Mouse (Mus musculus): Measurements from ENCODE around the gene Usp12. TPM values are rescaled to one million over a fixed set of nuclear protein-coding genes. Genes with fewer than 3 reads are reported as not detected.

Usp12 gene
- 17.4 TPM for polyA plus RNA-seq (2014; fragmentation: Illumina TruSeq; extraction: RNeasy Lipid Tissue Mini Kit (QIAGEN cat#74804); ENCODE audit: low read depth, low replicate concordance)

GRCm38 (mm10) chr5:146794853-146795252 is at the start of gene Usp12:
Usp12 (minus strand) TSS chr5:146795006.

GRCm38 (mm10) chr5:146832769-146833448 is 38.1 kb upstream of the Usp12 start, which contains the start of gene Rpl21:
Rpl21 (plus strand) TSS chr5:146832890.

Other genes starting within 250 kb of the Usp12 start
- gene Gm3415, start 238.9 kb downstream of the Usp12 start, polyA plus RNA-seq (2014; fragmentation: Illumina TruSeq; extraction: RNeasy Lipid Tissue Mini Kit (QIAGEN cat#74804); ENCODE audit: low read depth, low replicate concordance): not detected
- 0.50 TPM for gene Gpr12, start 209.8 kb downstream of the Usp12 start, polyA plus RNA-seq (2014; fragmentation: Illumina TruSeq; extraction: RNeasy Lipid Tissue Mini Kit (QIAGEN cat#74804); ENCODE audit: low read depth, low replicate concordance)
- 154 TPM for gene Rpl21, start 37.9 kb upstream of the Usp12 start, polyA plus RNA-seq (2014; fragmentation: Illumina TruSeq; extraction: RNeasy Lipid Tissue Mini Kit (QIAGEN cat#74804); ENCODE audit: low read depth, low replicate concordance)
- not detected for gene Rasl11a, start 50.1 kb upstream of the Usp12 start, polyA plus RNA-seq (2014; fragmentation: Illumina TruSeq; extraction: RNeasy Lipid Tissue Mini Kit (QIAGEN cat#74804); ENCODE audit: low read depth, low replicate concordance)
- 6.6 TPM for gene Gtf3a, start 153.7 kb upstream of the Usp12 start, polyA plus RNA-seq (2014; fragmentation: Illumina TruSeq; extraction: RNeasy Lipid Tissue Mini Kit (QIAGEN cat#74804); ENCODE audit: low read depth, low replicate concordance)
- 32.2 TPM for gene Mtif3, start 168.8 kb upstream of the Usp12 start, polyA plus RNA-seq (2014; fragmentation: Illumina TruSeq; extraction: RNeasy Lipid Tissue Mini Kit (QIAGEN cat#74804); ENCODE audit: low read depth, low replicate concordance)